Mouse (Mus musculus) hindbrain, embryonic 14.5 days (tissue): Measurements from ENCODE around the gene Atad5. TPM values are rescaled to one million over a fixed set of nuclear protein-coding genes. Genes with fewer than 3 reads are reported as not detected.
A peak's percentile ranks its signal among the peaks of the same experiment; 100 is the strongest.
"Not testable (repeated sequence)": the region's sequence is repeated elsewhere in the genome, so short reads cannot be mapped to it uniquely, and the experiment has no call there.

Experiments used
- ATAC-seq: fragments of 200-750 bp; cut with Nextera tagmentation; 2 replicates; pipeline ENCODE4 v1.8.0; 2017; ENCODE audit warnings: moderate number of reproducible peaks, mild to moderate bottlenecking, moderate TSS enrichment, moderate library complexity; ENCODE audit not compliant: low FRiP score
- DNase-seq: peaks from one replicate; pipeline ENCODE4 v3.0.0-alpha.2; 2015; ENCODE audit warnings: low spot score
- H3K27ac ChIP-seq: fragments of 300-500 bp; sonication (generic); 2 replicates; pipeline ENCODE4 v1.5.1; 2014; ENCODE audit warnings: mild to moderate bottlenecking, moderate library complexity
- H3K27me3 ChIP-seq: fragments of 300-500 bp; sonication (generic); 2 replicates; pipeline ENCODE4 v1.6.1; 2014; ENCODE audit warnings: mild to moderate bottlenecking, low read length, mixed read lengths; ENCODE audit not compliant: control insufficient read depth, insufficient read depth
- H3K36me3 ChIP-seq: fragments of 300-500 bp; sonication (generic); replicated peaks from 2 replicates; pipeline ENCODE4 v1.6.1; 2014; ENCODE audit not compliant: control insufficient read depth, insufficient read depth
- H3K4me1 ChIP-seq: fragments of 300-500 bp; sonication (generic); replicated peaks from 2 replicates; pipeline ENCODE4 v1.6.1; 2014; ENCODE audit warnings: antibody characterized with exemption, low read length, mixed read lengths; ENCODE audit not compliant: control insufficient read depth, insufficient read depth
- H3K4me2 ChIP-seq: fragments of 300-500 bp; sonication (generic); replicated peaks from 2 replicates; pipeline ENCODE4 v1.6.1; 2014; ENCODE audit warnings: mild to moderate bottlenecking, moderate library complexity
- H3K4me3 ChIP-seq: fragments of 300-500 bp; sonication (generic); replicated peaks from 2 replicates; pipeline ENCODE4 v1.5.1; 2014; ENCODE audit warnings: mild to moderate bottlenecking, low read length
- H3K9ac ChIP-seq: fragments of 300-500 bp; sonication (generic); 2 replicates; pipeline ENCODE4 v1.6.1; 2014
- H3K9me3 ChIP-seq: fragments of 300-500 bp; sonication (generic); 2 replicates; pipeline ENCODE4 v1.6.1; 2016; ENCODE audit warnings: low read length; ENCODE audit not compliant: control insufficient read depth
- WGBS: fragments of 180-500 bp; shearing (Covaris S2); extraction: QIAGEN DNeasy Blood & Tissue Kit; methylation state at CpG from one replicate; pipeline ENCODE4 v1.1.7; 2014; 5-methylcytosine and 5-hydroxymethylcytosine counted together
- polyA plus RNA-seq: library from polyadenylated mRNA; unstranded; fragments of >200 nt; fragmentation: Nextera tagmentation; extraction: Ambion mirVana; gene quantifications from 2 replicates; pipeline ENCODE4 v1.2.1, GENCODE M21; 2014

Gene Atad5
- polyA plus RNA-seq, 1 experiment from 2014 or later: 5.4 TPM

- DNase-seq (no peak), ATAC-seq (no peak)
- H3K4me1 ChIP-seq: no peaks in the 10 kb centered on the region
- H3K4me3 ChIP-seq: no peak overlapping the region
- H3K9me3 ChIP-seq: no peaks in the 10 kb centered on the region
- no peaks in the 10 kb centered on the region for H3K36me3 ChIP-seq
- H3K27ac ChIP-seq: no peak overlapping the region
- H3K27me3 ChIP-seq: no peaks in the 10 kb centered on the region
- no peak overlapping the region for H3K4me2 ChIP-seq
- 83% methylated on average over 5 of the region's 5 CpGs for WGBS
- H3K9ac ChIP-seq: no peak overlapping the region
These were observed 92.0 kb downstream of the Atad5 start for GRCm38 (mm10) chr11:80181021-80181749.

DNA sequence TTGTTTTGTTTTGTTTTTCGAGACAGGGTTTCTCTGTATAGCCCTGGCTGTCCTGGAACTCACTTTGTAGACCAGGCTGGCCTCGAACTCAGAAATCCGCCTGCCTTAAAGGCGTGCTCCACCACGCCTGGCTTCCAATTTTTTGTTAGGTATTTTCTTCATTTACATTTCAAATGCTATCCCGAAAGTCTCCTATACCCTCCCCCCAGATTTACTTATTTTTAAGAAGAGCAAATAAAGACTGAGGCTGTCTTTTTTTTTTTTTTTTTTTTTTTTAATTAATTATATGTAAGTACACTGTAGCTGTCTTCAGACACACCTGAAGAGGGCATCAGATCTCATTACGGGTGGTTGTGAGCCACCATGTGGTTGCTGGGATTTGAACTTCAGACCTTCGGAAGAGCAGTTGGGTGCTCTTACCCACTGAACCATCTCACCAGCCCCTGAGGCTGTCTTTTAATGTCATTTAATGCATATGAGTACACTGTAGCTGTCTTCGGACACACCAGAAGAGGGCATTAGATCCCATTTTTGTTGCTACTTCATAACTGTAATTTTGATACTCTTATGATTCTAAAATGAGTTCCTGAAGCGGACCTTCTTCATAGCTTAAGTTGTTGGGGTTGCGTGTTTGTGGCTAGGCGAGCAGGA lies 94.0 kb downstream of the Atad5 start:
- not testable (repeated sequence) for H3K27me3 ChIP-seq, DNase-seq, H3K27ac ChIP-seq, H3K4me1 ChIP-seq, H3K36me3 ChIP-seq, H3K9me3 ChIP-seq
- Histone ChIP-seq H3K9ac (0 out of 2 replicates have a peak overlapping the region, but pooled peaks have one; percentile 47), H3K4me2 (peak overlapping the region; percentile 52), H3K4me3 (peak overlapping the region; percentile 37)
- ATAC-seq: 0 out of 2 replicates have a peak, but pooled peaks have one; percentile 11
- 47% methylated on average over 12 of the region's 12 CpGs for WGBS

DNA sequence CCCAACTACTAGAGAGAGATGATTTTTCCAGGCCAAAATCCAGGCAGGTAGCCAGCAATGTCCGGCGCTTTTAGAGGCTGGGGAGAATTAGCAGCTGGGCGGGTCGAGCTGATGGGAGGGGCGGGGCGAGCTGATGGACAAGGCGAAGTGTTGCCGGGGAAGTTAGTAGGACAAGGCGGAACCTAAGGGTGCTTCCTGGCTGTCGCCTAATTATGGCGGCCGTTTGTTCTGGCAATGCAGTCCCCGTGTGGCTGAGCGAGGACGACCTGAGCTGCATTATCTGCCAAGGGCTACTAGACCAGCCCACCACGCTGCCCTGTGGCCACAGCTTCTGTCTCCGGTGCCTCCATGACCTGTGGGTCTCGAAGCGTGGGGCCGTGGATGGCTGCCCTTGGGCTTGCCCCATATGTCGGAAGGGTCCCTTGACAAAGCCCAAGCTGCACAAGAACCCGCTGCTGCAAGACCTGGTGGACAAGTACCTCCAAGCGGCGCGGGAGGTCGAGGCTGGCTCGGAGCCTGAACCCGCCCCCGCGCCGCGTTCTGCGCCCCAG lies 94.6 kb downstream of the Atad5 start, which contains the start of gene Rnf135:
TSS of gene Rnf135 (plus strand) at position 147 of the 551 bp plus-strand sequence.
- DNase-seq: peak; percentile 66
- Histone ChIP-seq H3K9ac (peak within 1 kb of the TSS; percentile 47), H3K9me3 (no peaks in the 10 kb centered on the region), H3K4me3 (peak within 1 kb of the TSS; percentile 37), H3K27ac (no peak within 1 kb of the TSS), H3K4me1 (no peaks in the 10 kb centered on the region), H3K36me3 (no peaks in the 10 kb centered on the region), H3K4me2 (peak within 1 kb of the TSS; percentile 52), H3K27me3 (no peaks in the 10 kb centered on the region)
- ATAC-seq: peak; percentile 71; the same call in 1 of the 2 replicates
- WGBS: 3% methylated on average over 33 of the region's 33 CpGs

DNA sequence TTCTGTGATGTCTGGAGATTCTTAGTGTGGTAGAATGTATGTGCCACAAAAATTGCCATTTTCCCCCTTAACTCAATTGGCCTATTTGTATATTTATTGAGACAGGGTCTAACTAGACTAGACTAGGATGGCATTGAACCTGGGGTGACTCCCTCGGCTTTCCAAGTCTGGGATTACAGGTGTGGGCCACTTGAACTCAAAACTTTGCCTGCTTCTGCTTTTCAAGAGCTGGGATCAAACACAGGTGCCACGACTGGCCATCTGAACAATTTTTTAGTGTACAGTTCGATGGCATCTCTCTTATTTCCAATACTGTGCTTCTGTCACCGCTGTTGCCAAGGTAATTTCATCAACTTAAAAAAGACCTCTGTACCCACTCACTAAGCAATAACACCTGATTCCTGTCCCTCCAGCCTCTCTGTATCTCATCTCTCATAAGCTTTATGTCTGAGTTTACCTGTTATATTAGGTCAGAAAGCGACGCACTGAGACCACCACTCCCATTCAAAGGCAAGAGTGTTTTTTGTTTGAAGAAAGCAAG lies 95.4 kb downstream of the Atad5 start:
- Histone ChIP-seq H3K4me3 (peak overlapping the region; percentile 37; the same call in 1 of the 2 replicates), H3K9me3 (no peaks in the 10 kb centered on the region), H3K9ac (0 out of 2 replicates have a peak overlapping the region, but pooled peaks have one; percentile 47), H3K27me3 (no peaks in the 10 kb centered on the region), H3K36me3 (no peaks in the 10 kb centered on the region), H3K4me2 (no peak overlapping the region; the same call in 1 of the 2 replicates), H3K4me1 (no peaks in the 10 kb centered on the region), H3K27ac (no peak overlapping the region)
- ATAC-seq (no peak), DNase-seq (no peak)
- 90% methylated on average over 6 of the region's 6 CpGs for WGBS

Other genes starting within 250 kb of the Atad5 start
- gene Utp6, start 127.0 kb upstream of the Atad5 start, polyA plus RNA-seq: 45.2 and 50.1 TPM in 2 replicates
- 15.3 and 17.2 TPM in 2 replicates for gene Suz12, start 96.3 kb upstream of the Atad5 start, polyA plus RNA-seq
- gene Crlf3, start 8.4 kb upstream of the Atad5 start, polyA plus RNA-seq: 10.7 and 12.3 TPM in 2 replicates
- gene Tefm, start 52.8 kb downstream of the Atad5 start, polyA plus RNA-seq: 19.9 and 24.3 TPM in 2 replicates
- gene Adap2, start 64.7 kb downstream of the Atad5 start, polyA plus RNA-seq: 3.4 and 3.6 TPM in 2 replicates
- gene Rnf135, start 94.5 kb downstream of the Atad5 start, polyA plus RNA-seq: 3.4 and 3.7 TPM in 2 replicates
- 79.0 and 90.3 TPM in 2 replicates for gene Rhot1, start 119.6 kb downstream of the Atad5 start, polyA plus RNA-seq
- 4.6 and 5.4 TPM in 2 replicates for gene Rhbdl3, start 211.5 kb downstream of the Atad5 start, polyA plus RNA-seq